Mouse (Mus musculus) testis, adult 2 months (tissue): ENCODE data around the gene Tmem95.

Source experiments
- CTCF ChIP-seq: fragments of 200-500 bp; IDR thresholded peaks from 2 replicates; pipeline ENCODE4 v1.5.1; 2012; ENCODE audit warnings: low read depth, mild to moderate bottlenecking, inconsistent platforms, low read length, moderate library complexity; ENCODE audit not compliant: control insufficient read depth, insufficient read depth, insufficient replicate concordance
- POLR2A ChIP-seq: fragments of 200-500 bp; IDR thresholded peaks from 2 replicates; pipeline ENCODE4 v1.6.1; 2012; ENCODE audit warnings: low read depth, mild to moderate bottlenecking, inconsistent platforms, low read length, moderate library complexity; ENCODE audit not compliant: control insufficient read depth

DNA sequence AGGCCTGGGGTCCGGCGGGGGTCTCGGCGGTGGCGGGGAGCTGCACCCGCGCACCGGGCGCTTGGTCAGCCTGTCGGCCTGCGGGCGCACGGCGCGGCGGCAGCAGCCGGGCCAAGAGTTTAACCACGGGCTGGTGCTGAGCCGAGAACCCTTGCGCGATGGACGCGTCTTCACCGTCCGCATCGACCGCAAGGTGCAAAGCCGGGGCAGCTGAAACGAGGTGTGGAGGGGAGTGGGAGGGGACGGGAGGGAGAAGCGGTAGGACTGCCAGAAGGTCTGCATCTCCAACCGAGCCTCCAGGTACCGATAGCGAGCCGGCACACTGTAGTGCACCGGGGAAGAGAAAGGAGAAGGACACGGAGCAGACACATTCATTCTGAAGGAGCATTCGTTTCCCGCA is 24.2 kb upstream of the Tmem95 start:
- TF ChIP-seq POLR2A (no peak), CTCF (no peak)
